Mouse (Mus musculus) liver, adult 2 months (tissue): ENCODE data around the gene Kcnt2.

Source experiments
- CTCF ChIP-seq: fragments of 200-500 bp; IDR thresholded peaks from 2 replicates; pipeline ENCODE4 v1.5.1; 2011; ENCODE audit warnings: low read depth, low read length, control low read depth
- POLR2A ChIP-seq: fragments of 200-500 bp; IDR thresholded peaks from 2 replicates; pipeline ENCODE4 v1.6.1; 2011; ENCODE audit warnings: low read length, control low read depth; ENCODE audit not compliant: insufficient read depth; ENCODE audit errors: extremely low read depth

DNA sequence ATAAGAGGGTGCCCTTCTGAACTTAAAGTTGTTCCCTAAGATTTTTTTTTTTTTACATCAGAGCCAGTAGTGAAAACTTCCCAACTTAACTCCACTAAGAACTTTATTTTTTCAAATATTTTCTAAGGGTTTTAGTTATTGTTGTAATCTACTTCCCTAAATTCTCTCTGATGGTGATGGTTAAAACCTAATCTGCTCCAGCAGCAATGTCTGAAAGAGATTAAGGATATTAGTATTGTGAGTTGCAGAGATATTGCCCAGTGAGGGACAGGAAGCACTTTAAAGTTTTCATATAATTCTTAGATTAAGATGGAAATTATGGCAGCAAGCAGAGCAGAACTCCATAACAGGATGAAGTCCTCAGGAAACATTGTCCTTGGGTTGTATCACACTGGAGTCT, 372.2 kb downstream of the Kcnt2 start:
- TF ChIP-seq CTCF (no peak), POLR2A (no peak)
